Mouse (Mus musculus): ENCODE results near the gene Zmynd8.

DNA sequence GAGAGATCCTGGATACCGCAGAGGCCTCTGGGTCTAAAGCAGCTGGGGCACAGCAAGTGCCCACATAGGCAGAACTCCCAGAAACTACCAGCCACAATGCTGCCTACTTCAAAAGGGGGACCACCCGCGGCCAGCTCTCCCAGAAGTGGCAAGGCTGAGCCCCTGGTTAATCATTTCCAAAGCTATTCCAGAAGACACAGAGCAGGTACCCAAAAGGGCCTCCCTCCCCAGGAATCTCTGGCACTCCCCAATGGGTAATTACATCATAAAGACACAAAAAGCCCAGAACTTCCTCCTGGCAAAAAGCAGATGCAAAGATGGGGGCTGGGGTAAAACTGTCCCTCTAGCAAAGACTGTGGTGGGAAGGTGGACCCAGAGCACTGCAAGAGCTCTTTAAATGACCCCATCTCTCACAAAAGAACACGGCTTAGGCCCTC, 41.4 kb downstream of the Zmynd8 start:
- TF ChIP-seq CTCF (IDR thresholded peaks at IDR 0.05; ENCODE audit: borderline replicate concordance, insufficient read depth, low read depth, low read length) (no peak), POLR2A (IDR thresholded peaks at IDR 0.05; ENCODE audit: borderline replicate concordance, insufficient read depth, low read length) (no peak)
